In the genomic region with DNA sequence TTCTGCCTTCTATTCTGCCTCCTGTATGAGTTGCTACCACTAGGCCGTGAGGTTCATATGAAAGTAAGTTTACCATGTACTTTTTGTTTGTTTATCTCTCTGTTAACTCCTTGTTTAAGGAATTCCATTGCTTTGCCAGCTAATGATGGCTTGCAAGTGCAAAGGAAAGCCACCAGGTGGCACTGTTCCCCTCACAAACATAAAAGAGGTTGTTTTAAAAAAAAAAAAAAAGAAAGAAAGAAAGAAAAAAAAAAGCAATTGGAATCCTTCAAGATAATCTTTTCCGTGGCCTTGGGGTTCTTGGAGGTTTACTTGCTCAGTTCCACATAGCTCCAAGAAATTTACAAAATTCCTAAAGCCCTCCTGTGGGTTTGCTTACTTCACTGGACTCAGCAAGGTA, we compare ENCODE assay signal across 9 mouse cellular contexts. TPM values are rescaled to one million over a fixed set of nuclear protein-coding genes. Genes with fewer than 3 reads are reported as not detected.
DNase-seq lines count a peak whose midpoint lies in the region; ATAC-seq and TF ChIP-seq lines count a peak whose summit lies in the region.
"Had no signal": no experiment of that assay in that cellular context is flagged by ENCODE, and none has a peak within 500 bp of the region (broad histone marks: within the 10 kb centered on the region; RNA-seq: fewer than 3 reads in every experiment).

No protein-coding gene starts in this region.

- no peaks in the 10 kb centered on the region for H3K36me3 ChIP-seq in liver, adult 2 months (ENCODE audit: control insufficient read depth, insufficient read depth, low read length)
- H3K36me3 ChIP-seq in liver, embryonic 12.5 days: no peaks in the 10 kb centered on the region

- TF ChIP-seq POLR2A in liver, adult 2 months (IDR thresholded peaks at IDR 0.05; ENCODE audit: extremely low read depth, insufficient read depth, low read length): no peak

- no peak overlapping the region for H3K4me2 ChIP-seq in liver, embryonic 12.5 days

- no peak overlapping the region for H3K9ac ChIP-seq in liver, adult 2 months (ENCODE audit: low read depth, low read length)
- H3K9ac ChIP-seq in liver, embryonic 12.5 days: no peak overlapping the region

- no peak for ATAC-seq in cerebellum, adult (ENCODE audit: insufficient number of reproducible peaks, low FRiP score, low TSS enrichment)
- no peak for ATAC-seq in liver, embryonic 12.5 days

- no peaks in the 10 kb centered on the region for H3K9me3 ChIP-seq in liver, embryonic 12.5 days (replicated peaks)

- no peak overlapping the region for H3K4me3 ChIP-seq in liver, adult 2 months (ENCODE audit: insufficient read depth, low read depth, low read length)
- H3K4me3 ChIP-seq in liver, embryonic 12.5 days: no peak overlapping the region

- H3K27ac ChIP-seq in liver, adult 2 months (replicated peaks; ENCODE audit: insufficient read depth, low read depth, low read length): no peak overlapping the region
- H3K27ac ChIP-seq in liver, embryonic 12.5 days: no peak overlapping the region

- DNase-seq in cerebellum, postnatal 14 days: peak; percentile 43 to 61
- peak; percentile 64 for DNase-seq in liver, adult 2 months (ENCODE audit: extremely low read depth, low read depth, low spot score)
- peak; percentile 17 for DNase-seq in T-cell, adult 2 months (ENCODE audit: low spot score)
- peak; percentile 45 for DNase-seq in lung, postnatal 36 days
- DNase-seq in spleen, postnatal 4 days (ENCODE audit: low spot score in 2 of 2): no peak
- no peak for DNase-seq in ovary, postnatal 10 days (ENCODE audit: low spot score)

- H3K27me3 ChIP-seq in liver, adult 2 months (ENCODE audit: control insufficient read depth, insufficient read depth, low read length): no peaks in the 10 kb centered on the region
- H3K27me3 ChIP-seq in liver, embryonic 12.5 days (replicated peaks): peaks cover 32% of the 10 kb centered on the region

- peak; percentile 64 for TF ChIP-seq CTCF in liver, adult 2 months (IDR thresholded peaks at IDR 0.05; ENCODE audit: low read depth, low read length)

- H3K4me1 ChIP-seq in liver, adult 2 months (ENCODE audit: control insufficient read depth, insufficient read depth, low read length): peaks cover 20% of the 10 kb centered on the region
- H3K4me1 ChIP-seq in liver, embryonic 12.5 days: no peaks in the 10 kb centered on the region

- H3K79me2 ChIP-seq in liver, adult 2 months (ENCODE audit: control insufficient read depth, insufficient read depth, low read length): no peaks in the 10 kb centered on the region

- 1% methylated on average over 2 of the region's 2 CpGs for WGBS in liver, adult 2 months
- WGBS in liver, embryonic 12.5 days (ENCODE audit: insufficient replicate concordance): 2% methylated on average over 2 of the region's 2 CpGs

RNA-seq across cellular contexts. Expression of a gene that starts 12.2 kb away (rescaled TPM):
- 0.07 and 0.09 TPM in 2 replicates for total RNA-seq in liver, adult 2 months (2014; rRNA removed)
- 0.04 and 0.05 TPM in 2 replicates for polyA plus RNA-seq in liver, adult 2 months (2012; rRNA removed)
- 0.28 and 0.41 TPM in 2 replicates for polyA plus RNA-seq in liver, embryonic 12.5 days (2016; fragmentation: Nextera tagmentation; extraction: Ambion mirVana)

RNA-seq across cellular contexts. Expression of a gene that starts 14.3 kb away (rescaled TPM):
- 0.18 and 0.20 TPM in 2 replicates for total RNA-seq in liver, adult 2 months (2014; rRNA removed)
- not detected in 2 replicates for polyA plus RNA-seq in liver, adult 2 months (2012; rRNA removed)
- polyA plus RNA-seq in liver, embryonic 12.5 days (2016; fragmentation: Nextera tagmentation; extraction: Ambion mirVana): not detected in 2 replicates

RNA-seq across cellular contexts. Expression of a gene that starts 26.5 kb away (rescaled TPM):
- 511 and 573 TPM in 2 replicates for total RNA-seq in liver, adult 2 months (2014; rRNA removed)
- polyA plus RNA-seq in liver, adult 2 months (2012; rRNA removed): 178 and 182 TPM in 2 replicates
- 31.3 and 31.8 TPM in 2 replicates for polyA plus RNA-seq in liver, embryonic 12.5 days (2016; fragmentation: Nextera tagmentation; extraction: Ambion mirVana)

RNA-seq across cellular contexts. Expression of a gene that starts 28.3 kb away (rescaled TPM):
- 0.94 and 1.4 TPM in 2 replicates for total RNA-seq in liver, adult 2 months (2014; rRNA removed)
- 4.5 and 5.7 TPM in 2 replicates for polyA plus RNA-seq in liver, adult 2 months (2012; rRNA removed)
- 12.1 and 14.1 TPM in 2 replicates for polyA plus RNA-seq in liver, embryonic 12.5 days (2016; fragmentation: Nextera tagmentation; extraction: Ambion mirVana)
- polyA plus RNA-seq: neural tube, embryonic 14.5 days had no signal

RNA-seq across cellular contexts. Expression of a gene that starts 39.6 kb away (rescaled TPM):
- 33.7 and 40.9 TPM in 2 replicates for total RNA-seq in liver, adult 2 months (2014; rRNA removed)
- polyA plus RNA-seq in liver, adult 2 months (2012; rRNA removed): 145 and 157 TPM in 2 replicates
- 36.1 and 37.9 TPM in 2 replicates for polyA plus RNA-seq in liver, embryonic 12.5 days (2016; fragmentation: Nextera tagmentation; extraction: Ambion mirVana)

Comparison
In these comparisons a context has a peak if more than half of its experiments do, and no peak if none do; other contexts are left out.
1. DNase-seq: peak in cerebellum, postnatal 14 days (2 of 2), liver, adult 2 months (single experiment), T-cell, adult 2 months (single experiment) and lung, postnatal 36 days (single experiment); none in spleen, postnatal 4 days (0 of 2) and ovary, postnatal 10 days (single experiment).